7 mouse cellular contexts compared by ENCODE assay signal in the genomic region with DNA sequence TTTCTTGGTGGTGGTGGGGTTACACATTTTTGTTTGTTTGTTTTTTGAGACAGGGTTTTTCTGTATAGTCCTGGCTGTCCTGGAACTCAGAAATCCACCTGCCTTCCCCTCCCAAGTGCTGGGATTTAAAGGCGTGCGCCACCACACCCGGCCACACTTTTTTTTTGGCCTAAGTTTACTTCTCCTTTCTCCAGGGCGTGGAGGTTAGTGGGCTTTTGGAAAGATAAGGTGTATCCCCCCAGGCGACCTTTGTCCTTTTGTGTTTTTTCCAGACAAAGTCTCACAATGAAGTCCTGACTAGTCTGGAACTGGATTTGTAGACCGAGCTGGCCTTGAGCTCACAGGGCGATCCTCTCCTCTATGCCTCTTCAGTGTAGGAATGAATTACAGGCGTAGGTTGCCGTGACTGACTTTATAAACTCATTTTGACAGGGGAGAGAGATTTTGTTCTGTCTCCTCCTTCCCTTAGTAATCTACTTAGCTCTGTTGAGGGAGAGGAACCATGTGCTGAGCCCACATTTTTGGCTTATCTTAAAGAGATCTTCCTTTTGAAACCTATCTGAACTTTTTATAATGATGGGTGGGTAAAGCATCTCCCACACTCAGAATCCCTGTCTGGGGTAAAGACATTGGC. TPM values are rescaled to one million over a fixed set of nuclear protein-coding genes. Genes with fewer than 3 reads are reported as not detected.
DNase-seq lines count a peak whose midpoint lies in the region; ATAC-seq and TF ChIP-seq lines count a peak whose summit lies in the region.

No protein-coding gene starts in this region.

- peak overlapping the region; percentile 56 for H3K27ac ChIP-seq in liver, adult 2 months (replicated peaks; ENCODE audit: insufficient read depth, low read depth, low read length)
- H3K27ac ChIP-seq in brown adipose tissue, adult 24 weeks (replicated peaks; ENCODE audit: low read depth, low read length) = peak overlapping the region; percentile 60
- H3K27ac ChIP-seq in hindbrain, embryonic 13.5 days = no peak overlapping the region
- no peak overlapping the region for H3K27ac ChIP-seq in neural tube, embryonic 13.5 days (replicated peaks)

- H3K4me3 ChIP-seq in liver, adult 2 months (ENCODE audit: insufficient read depth, low read depth, low read length) = no peak overlapping the region
- H3K4me3 ChIP-seq in brown adipose tissue, adult 24 weeks (ENCODE audit: insufficient read depth, low read depth, low read length) = no peak overlapping the region
- H3K4me3 ChIP-seq in hindbrain, embryonic 13.5 days = no peak overlapping the region; the same call in 1 of the 2 replicates
- H3K4me3 ChIP-seq in neural tube, embryonic 13.5 days = no peak overlapping the region; the same call in 1 of the 2 replicates

- no peaks in the 10 kb centered on the region for H3K27me3 ChIP-seq in liver, adult 2 months (ENCODE audit: control insufficient read depth, insufficient read depth, low read length)
- no peaks in the 10 kb centered on the region for H3K27me3 ChIP-seq in hindbrain, embryonic 13.5 days
- no peaks in the 10 kb centered on the region for H3K27me3 ChIP-seq in neural tube, embryonic 13.5 days

- no peaks in the 10 kb centered on the region for H3K9me3 ChIP-seq in hindbrain, embryonic 13.5 days
- no peaks in the 10 kb centered on the region for H3K9me3 ChIP-seq in neural tube, embryonic 13.5 days

- ATAC-seq in hindbrain, embryonic 13.5 days (ENCODE audit: low FRiP score) = no peak
- ATAC-seq in neural tube, embryonic 13.5 days (ENCODE audit: low read depth) = no peak
- ATAC-seq in megakaryocyte-erythroid progenitor cell, adult 5-6 weeks (replicated peaks; ENCODE audit: low FRiP score, low TSS enrichment, poor library complexity, severe bottlenecking) = no peak

- H3K4me2 ChIP-seq in hindbrain, embryonic 13.5 days = peak overlapping the region; percentile 87
- H3K4me2 ChIP-seq in neural tube, embryonic 13.5 days = peak overlapping the region; percentile 92

- peaks cover 14% of the 10 kb centered on the region for H3K4me1 ChIP-seq in liver, adult 2 months (ENCODE audit: control insufficient read depth, insufficient read depth, low read length)
- H3K4me1 ChIP-seq in brown adipose tissue, adult 24 weeks (ENCODE audit: control insufficient read depth, insufficient read depth, insufficient read length, low read length) = peaks cover 12% of the 10 kb centered on the region
- H3K4me1 ChIP-seq in hindbrain, embryonic 13.5 days (replicated peaks) = peaks cover 57% of the 10 kb centered on the region
- H3K4me1 ChIP-seq in neural tube, embryonic 13.5 days (replicated peaks) = peaks cover 64% of the 10 kb centered on the region

- H3K9ac ChIP-seq in liver, adult 2 months (ENCODE audit: low read depth, low read length) = no peak overlapping the region
- peak overlapping the region; percentile 56; the same call in 1 of the 2 replicates for H3K9ac ChIP-seq in hindbrain, embryonic 13.5 days
- peak overlapping the region; percentile 49; the same call in 1 of the 2 replicates for H3K9ac ChIP-seq in neural tube, embryonic 13.5 days

- TF ChIP-seq CTCF in liver, adult 2 months (IDR thresholded peaks at IDR 0.05; ENCODE audit: low read depth, low read length) = no peak

- peaks cover 15% of the 10 kb centered on the region for H3K79me2 ChIP-seq in liver, adult 2 months (ENCODE audit: control insufficient read depth, insufficient read depth, low read length)

- DNase-seq in liver, adult 2 months (ENCODE audit: extremely low read depth, low read depth, low spot score) = no peak
- DNase-seq in liver (no peak), MN1 (ENCODE audit: low spot score) (no peak)

- no peak for TF ChIP-seq POLR2A in liver, adult 2 months (IDR thresholded peaks at IDR 0.05; ENCODE audit: extremely low read depth, insufficient read depth, low read length)

- no peaks in the 10 kb centered on the region for H3K36me3 ChIP-seq in liver, adult 2 months (ENCODE audit: control insufficient read depth, insufficient read depth, low read length)
- H3K36me3 ChIP-seq in hindbrain, embryonic 13.5 days = peaks cover 7% of the 10 kb centered on the region
- peaks cover 6% of the 10 kb centered on the region for H3K36me3 ChIP-seq in neural tube, embryonic 13.5 days

- 39% methylated on average over 9 of the region's 9 CpGs for WGBS in liver, adult 2 months
- WGBS in hindbrain, embryonic 13.5 days = 34% methylated on average over 9 of the region's 9 CpGs
- WGBS in neural tube, embryonic 13.5 days = 34% methylated on average over 9 of the region's 9 CpGs

RNA-seq across cellular contexts. Expression of a gene that starts 3.7 kb away (rescaled TPM):
- 6.6 and 9.1 TPM in 2 replicates for total RNA-seq in liver, adult 2 months (2014; rRNA removed)
- 9.7 and 12.3 TPM in 2 replicates for polyA plus RNA-seq in liver, adult 2 months (2012; rRNA removed)
- polyA plus RNA-seq in brown adipose tissue, adult 24 weeks (2012; ENCODE audit: insufficient read depth, insufficient read length, missing spikeins) = 15.1 and 16.0 TPM in 2 replicates
- 12.6 and 13.4 TPM in 2 replicates for polyA plus RNA-seq in hindbrain, embryonic 13.5 days (2015; fragmentation: Nextera tagmentation; extraction: Ambion mirVana)
- polyA plus RNA-seq in neural tube, embryonic 13.5 days (2015; fragmentation: Nextera tagmentation; extraction: Ambion mirVana) = 10.9 and 12.2 TPM in 2 replicates
- total RNA-seq in megakaryocyte-erythroid progenitor cell, adult 5-6 weeks (2014; fragmentation: Nextera tagmentation) = 43.8 and 44.6 TPM in 2 replicates
- total RNA-seq in megakaryocyte-erythroid progenitor cell, adult 5-6 weeks (2017) = 12.4 and 14.3 TPM in 2 replicates

RNA-seq across cellular contexts. Expression of a gene that starts 12.0 kb away (rescaled TPM):
- 1,653 and 1,721 TPM in 2 replicates for total RNA-seq in liver, adult 2 months (2014; rRNA removed)
- polyA plus RNA-seq in liver, adult 2 months (2012; rRNA removed) = 2,471 and 2,841 TPM in 2 replicates
- polyA plus RNA-seq in brown adipose tissue, adult 24 weeks (2012; ENCODE audit: insufficient read depth, insufficient read length, missing spikeins) = 9,036 and 9,352 TPM in 2 replicates
- 2,105 and 2,130 TPM in 2 replicates for polyA plus RNA-seq in hindbrain, embryonic 13.5 days (2015; fragmentation: Nextera tagmentation; extraction: Ambion mirVana)
- 2,119 and 2,171 TPM in 2 replicates for polyA plus RNA-seq in neural tube, embryonic 13.5 days (2015; fragmentation: Nextera tagmentation; extraction: Ambion mirVana)
- total RNA-seq in megakaryocyte-erythroid progenitor cell, adult 5-6 weeks (2014; fragmentation: Nextera tagmentation) = 2,207 and 2,550 TPM in 2 replicates
- 3,084 and 3,964 TPM in 2 replicates for total RNA-seq in megakaryocyte-erythroid progenitor cell, adult 5-6 weeks (2017)

RNA-seq across cellular contexts. Expression of a gene that starts 36.4 kb away (rescaled TPM):
- 90.4 and 97.3 TPM in 2 replicates for total RNA-seq in liver, adult 2 months (2014; rRNA removed)
- polyA plus RNA-seq in liver, adult 2 months (2012; rRNA removed) = 24.8 and 30.9 TPM in 2 replicates
- polyA plus RNA-seq in brown adipose tissue, adult 24 weeks (2012; ENCODE audit: insufficient read depth, insufficient read length, missing spikeins) = 107 and 147 TPM in 2 replicates
- 440 and 454 TPM in 2 replicates for polyA plus RNA-seq in hindbrain, embryonic 13.5 days (2015; fragmentation: Nextera tagmentation; extraction: Ambion mirVana)
- polyA plus RNA-seq in neural tube, embryonic 13.5 days (2015; fragmentation: Nextera tagmentation; extraction: Ambion mirVana) = 448 and 456 TPM in 2 replicates
- total RNA-seq in megakaryocyte-erythroid progenitor cell, adult 5-6 weeks (2014; fragmentation: Nextera tagmentation) = 210 and 260 TPM in 2 replicates
- 377 and 378 TPM in 2 replicates for total RNA-seq in megakaryocyte-erythroid progenitor cell, adult 5-6 weeks (2017)

RNA-seq across cellular contexts. Expression of a gene that starts 59.7 kb away (rescaled TPM):
- 353 and 448 TPM in 2 replicates for total RNA-seq in liver, adult 2 months (2014; rRNA removed)
- 170 and 182 TPM in 2 replicates for polyA plus RNA-seq in liver, adult 2 months (2012; rRNA removed)
- 592 and 593 TPM in 2 replicates for polyA plus RNA-seq in brown adipose tissue, adult 24 weeks (2012; ENCODE audit: insufficient read depth, insufficient read length, missing spikeins)
- 609 and 615 TPM in 2 replicates for polyA plus RNA-seq in hindbrain, embryonic 13.5 days (2015; fragmentation: Nextera tagmentation; extraction: Ambion mirVana)
- 612 and 618 TPM in 2 replicates for polyA plus RNA-seq in neural tube, embryonic 13.5 days (2015; fragmentation: Nextera tagmentation; extraction: Ambion mirVana)
- 1,531 and 1,673 TPM in 2 replicates for total RNA-seq in megakaryocyte-erythroid progenitor cell, adult 5-6 weeks (2014; fragmentation: Nextera tagmentation)
- total RNA-seq in megakaryocyte-erythroid progenitor cell, adult 5-6 weeks (2017) = 2,722 and 3,167 TPM in 2 replicates

Comparison
In these comparisons a context has a peak if more than half of its experiments do, and no peak if none do; other contexts are left out.
1. H3K27ac ChIP-seq: peak in liver, adult 2 months (single experiment) and brown adipose tissue, adult 24 weeks (single experiment); none in hindbrain, embryonic 13.5 days (single experiment) and neural tube, embryonic 13.5 days (single experiment).